Mouse (Mus musculus): Measurements from ENCODE around the gene Tubg2.
"Not testable (repeated sequence)": the region's sequence is repeated elsewhere in the genome, so short reads cannot be mapped to it uniquely, and the experiment has no call there.

Tubg2 gene

DNA sequence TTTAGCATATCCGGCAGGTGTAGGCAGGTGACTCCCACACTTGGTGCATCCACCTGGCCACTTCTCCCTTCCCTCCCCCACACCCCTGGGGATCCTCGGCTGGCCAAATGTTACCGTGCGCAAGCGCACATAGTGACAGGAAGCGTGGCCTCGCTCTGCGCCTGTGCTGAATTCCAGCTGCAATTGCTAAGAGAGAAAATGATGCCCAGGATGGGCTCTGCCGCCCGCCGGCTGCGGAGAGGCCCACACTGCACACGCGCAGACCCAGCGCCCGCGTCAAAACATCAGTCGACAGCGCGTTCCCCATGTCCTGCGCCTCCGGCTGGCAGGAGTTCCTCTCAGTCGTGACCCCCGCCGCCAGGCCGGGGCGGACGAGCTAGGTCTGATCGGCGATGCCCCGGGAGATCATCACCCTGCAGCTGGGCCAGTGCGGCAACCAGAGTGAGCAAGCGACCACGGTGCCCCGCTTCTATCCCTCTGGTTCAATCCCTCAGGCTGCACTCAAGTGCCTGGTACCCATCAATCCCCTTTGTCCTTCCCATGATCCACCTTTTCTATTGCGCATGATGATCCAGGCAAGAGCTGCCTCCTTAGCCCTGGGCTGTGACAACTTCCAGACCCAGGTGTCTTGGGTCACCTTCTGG, at the start of gene Tubg2:
Tubg2 (plus strand) TSS at position 180 of the 644 bp plus-strand sequence.
- Histone ChIP-seq H3K36me3 (ENCODE audit: control insufficient read depth, insufficient read depth, low read length, poor library complexity, severe bottlenecking) (no peaks in the 10 kb centered on the region), H3K27me3 (ENCODE audit: control insufficient read depth, insufficient read depth, low read length, poor library complexity, severe bottlenecking) (no peaks in the 10 kb centered on the region)
- DNase-seq (ENCODE audit: low read depth, low spot score): peak; percentile 84

DNA sequence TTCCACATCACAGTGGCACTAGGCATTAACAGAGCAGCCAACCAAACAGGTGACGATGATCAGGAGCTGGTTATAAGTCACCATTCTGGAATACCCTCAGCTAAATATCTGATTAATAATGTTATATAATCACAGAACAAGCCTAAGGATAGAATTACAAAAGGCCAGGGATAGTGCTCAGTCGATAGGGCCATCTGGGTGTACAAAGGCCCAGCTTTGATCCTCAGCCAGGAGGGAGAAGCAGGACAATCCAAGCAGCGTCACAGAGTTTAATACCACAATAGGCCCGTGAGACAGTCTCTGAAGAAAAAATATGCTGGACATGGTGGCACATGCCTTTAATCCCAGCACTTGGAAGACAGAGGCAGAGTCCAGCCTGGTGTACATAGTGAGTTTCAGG, 46.4 kb upstream of the Tubg2 start:
- DNase-seq (ENCODE audit: low read depth, low spot score): no peak
- no peaks in the 10 kb centered on the region for H3K27me3 ChIP-seq (ENCODE audit: control insufficient read depth, insufficient read depth, low read length, poor library complexity, severe bottlenecking)
- peaks cover 4% of the 10 kb centered on the region for H3K36me3 ChIP-seq (ENCODE audit: control insufficient read depth, insufficient read depth, low read length, poor library complexity, severe bottlenecking)

DNA sequence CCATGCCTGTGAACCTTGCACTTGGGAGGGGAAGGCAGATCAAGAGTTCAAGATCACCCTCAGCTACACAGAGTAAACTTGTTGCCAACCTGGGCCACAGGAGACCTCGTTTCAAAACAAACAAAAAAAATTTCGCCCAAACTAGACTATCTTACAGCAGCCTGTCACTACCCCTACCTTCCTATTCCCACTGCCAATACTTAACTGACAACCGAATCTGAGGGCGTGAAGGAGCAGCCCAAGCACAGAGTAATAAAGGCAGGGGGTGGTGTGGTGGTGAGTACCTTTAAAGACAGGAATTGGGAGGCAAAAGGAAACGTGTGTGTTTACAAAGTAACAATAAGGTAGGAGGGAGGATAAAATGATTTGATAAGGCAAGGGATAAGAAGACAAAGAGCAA, 45.0 kb upstream of the Tubg2 start:
- Histone ChIP-seq H3K36me3 (ENCODE audit: control insufficient read depth, insufficient read depth, low read length, poor library complexity, severe bottlenecking) (peaks cover 1% of the 10 kb centered on the region; the same call in 1 of the 2 replicates), H3K27me3 (ENCODE audit: control insufficient read depth, insufficient read depth, low read length, poor library complexity, severe bottlenecking) (no peaks in the 10 kb centered on the region)
- no peak for DNase-seq (ENCODE audit: low read depth, low spot score)

DNA sequence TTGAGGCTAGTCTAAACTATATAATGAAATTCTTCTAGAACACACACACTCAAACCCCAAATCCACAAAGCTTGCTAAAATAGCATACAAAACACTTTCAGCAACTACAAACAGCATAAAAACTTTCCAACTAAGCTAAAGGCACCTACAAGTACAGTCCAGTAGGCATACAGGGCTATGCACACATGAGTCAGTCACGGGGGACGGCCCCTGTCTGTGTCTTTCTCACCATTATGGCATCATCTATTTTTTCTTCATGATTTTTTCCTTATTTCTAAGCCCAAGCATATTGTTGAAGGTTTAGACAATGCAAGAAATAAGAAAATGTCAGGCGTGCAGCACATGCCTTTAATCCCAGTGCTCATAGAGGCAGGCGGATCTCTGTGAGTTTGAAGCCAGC, 44.5 kb upstream of the Tubg2 start:
- Histone ChIP-seq H3K36me3 (ENCODE audit: control insufficient read depth, insufficient read depth, low read length, poor library complexity, severe bottlenecking) (no peaks in the 10 kb centered on the region; the same call in 1 of the 2 replicates), H3K27me3 (ENCODE audit: control insufficient read depth, insufficient read depth, low read length, poor library complexity, severe bottlenecking) (no peaks in the 10 kb centered on the region)
- no peak for DNase-seq (ENCODE audit: low read depth, low spot score)

DNA sequence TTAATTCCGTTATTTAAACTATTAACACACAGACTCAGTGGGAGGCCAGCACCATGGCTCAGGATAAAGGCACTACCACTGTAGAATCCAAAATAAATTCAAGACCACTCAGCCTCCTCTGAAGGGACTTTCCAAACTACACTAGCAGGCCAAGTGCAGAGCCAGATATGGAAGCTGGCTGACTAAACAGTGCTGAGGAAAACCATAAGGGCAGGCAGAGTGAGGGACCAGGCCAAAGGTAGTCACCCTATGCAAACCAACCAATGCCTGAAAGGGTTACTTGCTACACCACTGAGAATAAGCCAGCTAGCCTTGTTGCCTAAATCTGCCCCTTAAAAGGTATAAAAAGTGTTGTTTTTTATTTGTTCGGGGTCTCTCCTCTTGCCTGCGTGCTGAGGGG, 43.5 kb upstream of the Tubg2 start:
- DNase-seq (ENCODE audit: low read depth, low spot score): no peak
- H3K36me3 ChIP-seq (ENCODE audit: control insufficient read depth, insufficient read depth, low read length, poor library complexity, severe bottlenecking): no peaks in the 10 kb centered on the region; the same call in 1 of the 2 replicates
- H3K27me3 ChIP-seq (ENCODE audit: control insufficient read depth, insufficient read depth, low read length, poor library complexity, severe bottlenecking): no peaks in the 10 kb centered on the region

DNA sequence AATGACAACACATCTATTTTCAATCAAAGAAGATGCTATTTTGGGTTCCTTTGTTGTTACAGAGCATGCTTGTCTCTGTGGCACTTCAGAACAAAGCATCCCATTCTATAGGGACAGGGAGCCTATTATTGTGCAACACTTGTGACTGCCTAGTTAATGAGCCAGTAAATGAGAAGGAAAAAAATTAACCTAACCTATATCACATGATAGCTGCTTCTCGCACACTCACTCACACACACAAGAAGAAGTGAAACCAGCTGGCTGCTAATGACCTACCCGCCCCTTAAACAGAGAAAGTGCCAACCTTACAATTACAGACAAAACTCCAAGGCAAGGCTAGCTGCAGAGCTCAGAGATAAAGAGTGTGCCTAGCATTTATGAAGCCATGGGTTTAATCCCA, 40.1 kb upstream of the Tubg2 start:
- H3K36me3 ChIP-seq (ENCODE audit: control insufficient read depth, insufficient read depth, low read length, poor library complexity, severe bottlenecking): no peaks in the 10 kb centered on the region; the same call in 1 of the 2 replicates
- no peaks in the 10 kb centered on the region for H3K27me3 ChIP-seq (ENCODE audit: control insufficient read depth, insufficient read depth, low read length, poor library complexity, severe bottlenecking)
- peak; percentile 83 for DNase-seq (ENCODE audit: low read depth, low spot score)

DNA sequence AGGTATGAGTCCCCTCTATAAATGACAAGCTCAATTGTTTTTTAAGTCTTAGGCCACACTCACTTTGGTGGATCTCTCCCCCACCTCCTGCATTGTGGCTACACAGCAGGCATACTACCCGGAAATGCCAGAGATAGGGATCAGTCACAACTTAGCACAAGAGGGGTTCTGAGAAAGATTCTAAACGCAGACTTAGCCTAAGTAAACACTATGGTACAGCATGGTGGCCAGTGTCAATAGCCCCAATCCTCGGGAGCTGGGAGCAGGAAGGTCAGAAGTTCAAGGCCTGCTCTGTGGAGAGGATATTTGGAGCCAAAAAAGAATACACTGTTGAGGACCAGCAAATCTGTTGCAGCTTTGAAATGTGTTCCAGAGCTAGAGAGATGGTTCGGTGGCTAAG, 37.6 kb upstream of the Tubg2 start:
- Histone ChIP-seq H3K36me3 (ENCODE audit: control insufficient read depth, insufficient read depth, low read length, poor library complexity, severe bottlenecking) (no peaks in the 10 kb centered on the region), H3K27me3 (ENCODE audit: control insufficient read depth, insufficient read depth, low read length, poor library complexity, severe bottlenecking) (no peaks in the 10 kb centered on the region)
- no peak for DNase-seq (ENCODE audit: low read depth, low spot score)

DNA sequence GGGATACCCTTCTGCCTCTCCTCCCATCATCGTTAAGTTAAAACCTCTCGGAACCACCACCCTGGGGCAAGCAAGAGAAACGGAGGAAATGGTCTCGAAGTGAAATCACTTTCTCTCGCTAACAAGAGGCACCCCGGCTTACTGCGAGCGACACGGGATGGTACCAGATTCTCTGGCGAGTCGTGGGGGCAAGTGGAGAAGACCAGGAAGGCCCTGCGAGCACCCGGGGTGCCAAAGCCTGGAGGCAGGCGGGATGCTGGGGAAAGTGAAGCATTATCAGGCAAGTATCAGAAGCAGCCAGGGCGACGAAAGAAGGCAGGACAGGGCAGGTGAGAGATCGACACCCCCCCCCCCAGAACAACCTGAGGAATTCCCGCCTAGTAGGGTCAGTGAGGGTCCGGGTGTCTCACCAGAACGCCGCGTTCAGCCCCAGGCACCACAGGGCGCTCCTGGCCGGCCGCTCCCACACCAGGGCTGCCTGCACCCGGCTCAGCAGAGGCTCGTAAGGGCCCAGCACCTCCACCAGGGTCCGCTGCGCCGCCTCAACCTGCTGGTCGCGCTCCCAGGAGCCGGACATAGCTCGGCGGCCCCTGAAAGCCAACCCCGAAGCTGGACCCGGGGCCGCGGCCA, 36.5 kb upstream of the Tubg2 start:
- no peak for DNase-seq (ENCODE audit: low read depth, low spot score)
- no peaks in the 10 kb centered on the region for H3K36me3 ChIP-seq (ENCODE audit: control insufficient read depth, insufficient read depth, low read length, poor library complexity, severe bottlenecking)

DNA sequence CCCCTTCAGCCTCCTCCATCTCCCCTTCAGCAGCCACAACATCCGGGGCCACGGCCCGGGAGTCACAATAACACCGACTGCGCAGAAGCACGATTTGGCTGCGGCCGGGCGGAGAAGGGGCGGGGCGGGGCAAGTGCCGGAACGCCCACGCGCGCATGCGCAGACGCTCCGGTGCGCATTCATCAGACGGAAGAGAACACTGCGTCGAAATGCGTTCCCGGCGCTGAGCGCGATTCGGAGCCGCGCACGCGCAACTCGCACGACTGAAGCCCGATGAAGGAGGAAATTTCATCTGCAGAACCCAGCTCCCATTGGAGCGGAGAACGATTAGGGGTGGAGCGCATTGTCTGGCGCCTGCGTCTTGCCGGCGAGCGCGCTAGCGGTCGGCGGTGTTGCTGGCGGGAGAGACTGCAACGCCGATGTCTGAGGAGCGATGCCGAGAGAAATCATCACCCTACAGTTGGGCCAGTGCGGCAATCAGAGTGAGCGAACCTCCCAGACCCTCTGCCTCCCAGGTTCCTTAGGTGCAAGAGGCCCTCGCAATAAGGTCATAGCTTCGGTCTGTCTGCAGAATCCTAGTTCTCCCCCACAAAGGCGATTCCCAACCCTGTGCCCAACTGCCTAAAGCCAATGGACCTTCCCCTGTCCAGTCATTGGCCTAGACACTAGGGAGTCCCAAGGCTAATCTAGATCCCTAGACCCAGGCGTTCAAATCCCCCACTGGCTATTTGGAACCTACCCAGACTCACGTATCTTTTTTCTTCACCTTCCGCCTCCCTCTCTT, 35.8 kb upstream of the Tubg2 start, which contains the start of the genes Retreg3 and Tubg1:
Retreg3 (minus strand) TSS at position 133 of the 784 bp plus-strand sequence.
Tubg1 (plus strand) TSS at position 178 of the 784 bp plus-strand sequence.
- Histone ChIP-seq H3K27me3 (ENCODE audit: control insufficient read depth, insufficient read depth, low read length, poor library complexity, severe bottlenecking) (no peaks in the 10 kb centered on the region), H3K36me3 (ENCODE audit: control insufficient read depth, insufficient read depth, low read length, poor library complexity, severe bottlenecking) (no peaks in the 10 kb centered on the region)
- peak; percentile 100 for DNase-seq (ENCODE audit: low read depth, low spot score)

More for the DNA sequence above, 36.5 kb upstream of the Tubg2 start:
- H3K27me3 ChIP-seq (ENCODE audit: control insufficient read depth, insufficient read depth, low read length, poor library complexity, severe bottlenecking): no peaks in the 10 kb centered on the region

DNA sequence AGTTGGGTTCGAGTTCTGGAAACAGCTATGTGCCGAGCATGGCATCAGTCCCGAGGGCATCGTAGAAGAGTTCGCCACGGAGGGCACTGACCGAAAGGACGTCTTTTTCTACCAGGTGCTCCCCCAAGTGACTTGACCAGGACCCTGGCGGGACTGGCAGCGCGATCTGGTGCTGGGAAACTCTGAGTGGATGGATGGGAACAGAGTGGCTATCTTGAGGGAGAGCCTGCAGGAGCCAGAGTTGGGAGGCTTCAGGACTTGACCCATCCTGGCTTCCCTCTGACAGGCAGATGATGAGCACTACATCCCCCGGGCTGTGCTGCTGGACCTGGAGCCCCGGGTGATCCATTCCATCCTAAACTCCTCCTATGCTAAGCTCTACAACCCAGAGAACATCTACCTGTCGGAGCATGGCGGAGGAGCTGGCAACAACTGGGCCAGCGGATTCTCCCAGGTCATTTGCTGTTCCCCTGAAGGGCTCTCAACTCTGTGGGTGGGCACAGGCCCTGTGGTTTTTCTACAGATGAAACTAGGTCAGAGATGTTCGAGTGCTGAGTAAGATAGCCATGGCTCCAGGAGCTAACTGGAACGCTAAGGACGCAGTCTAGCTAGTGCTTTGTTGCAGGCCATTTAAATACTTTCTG, 35.0 kb upstream of the Tubg2 start:
- DNase-seq (ENCODE audit: low read depth, low spot score): no peak
- Histone ChIP-seq H3K27me3 (ENCODE audit: control insufficient read depth, insufficient read depth, low read length, poor library complexity, severe bottlenecking) (no peaks in the 10 kb centered on the region), H3K36me3 (ENCODE audit: control insufficient read depth, insufficient read depth, low read length, poor library complexity, severe bottlenecking) (no peaks in the 10 kb centered on the region)

DNA sequence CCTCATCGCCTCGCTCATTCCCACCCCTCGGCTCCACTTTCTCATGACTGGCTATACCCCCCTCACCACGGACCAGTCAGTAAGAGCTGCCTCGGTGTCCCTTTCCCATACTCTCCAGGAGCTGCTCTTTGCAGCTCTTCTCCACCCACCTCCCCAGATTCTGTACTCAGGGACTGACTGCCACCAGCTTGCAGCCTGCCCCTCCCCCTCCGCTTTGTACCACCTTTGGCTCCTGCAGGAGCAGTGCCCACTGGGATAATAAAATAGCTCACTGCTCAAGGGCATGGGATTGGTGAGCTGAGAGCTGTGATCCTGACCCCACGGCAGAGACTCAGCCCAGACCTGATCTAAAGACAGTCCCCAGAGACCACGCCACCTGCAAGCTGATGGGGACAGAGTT, 31.2 kb upstream of the Tubg2 start:
- H3K27me3 ChIP-seq (ENCODE audit: control insufficient read depth, insufficient read depth, low read length, poor library complexity, severe bottlenecking); H3K36me3 ChIP-seq (ENCODE audit: control insufficient read depth, insufficient read depth, low read length, poor library complexity, severe bottlenecking); DNase-seq (ENCODE audit: low read depth, low spot score): not testable (repeated sequence)

DNA sequence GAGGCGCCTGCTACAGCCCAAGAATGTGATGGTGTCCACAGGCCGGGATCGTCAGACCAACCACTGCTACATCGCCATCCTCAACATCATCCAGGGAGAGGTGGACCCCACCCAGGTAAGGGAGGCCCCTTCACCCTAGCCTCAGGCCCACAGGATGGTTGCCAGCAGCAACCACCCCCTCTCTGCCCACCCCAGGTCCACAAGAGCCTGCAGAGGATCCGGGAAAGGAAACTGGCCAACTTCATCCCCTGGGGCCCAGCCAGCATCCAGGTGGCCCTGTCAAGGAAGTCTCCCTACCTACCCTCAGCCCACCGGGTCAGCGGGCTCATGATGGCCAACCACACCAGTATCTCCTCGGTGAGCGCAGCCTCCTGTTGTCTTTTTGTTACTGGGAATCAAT, 30.7 kb upstream of the Tubg2 start:
- not testable (repeated sequence) for H3K27me3 ChIP-seq (ENCODE audit: control insufficient read depth, insufficient read depth, low read length, poor library complexity, severe bottlenecking); H3K36me3 ChIP-seq (ENCODE audit: control insufficient read depth, insufficient read depth, low read length, poor library complexity, severe bottlenecking); DNase-seq (ENCODE audit: low read depth, low spot score)

DNA sequence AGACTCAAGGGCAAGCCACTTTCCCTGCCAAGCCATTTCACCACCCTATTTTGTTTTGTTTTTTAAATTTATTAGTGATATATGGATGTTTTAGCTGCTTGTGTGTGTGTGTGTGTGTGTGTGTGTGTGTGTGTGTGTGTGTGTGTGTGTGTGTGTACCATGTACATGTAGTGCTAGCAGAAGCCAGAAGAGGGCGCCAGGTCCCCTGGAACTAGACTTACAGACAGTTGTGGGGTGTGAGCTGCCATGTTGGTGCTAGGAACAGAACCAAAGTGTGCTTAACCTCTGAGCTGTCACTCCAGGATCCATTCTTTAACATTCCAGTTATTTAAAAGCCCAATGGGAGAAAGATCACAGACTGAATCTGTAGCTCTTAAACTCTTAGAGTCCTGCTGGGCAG, 28.6 kb upstream of the Tubg2 start:
- H3K27me3 ChIP-seq (ENCODE audit: control insufficient read depth, insufficient read depth, low read length, poor library complexity, severe bottlenecking): no peaks in the 10 kb centered on the region
- peak; percentile 35 for DNase-seq (ENCODE audit: low read depth, low spot score)

DNA sequence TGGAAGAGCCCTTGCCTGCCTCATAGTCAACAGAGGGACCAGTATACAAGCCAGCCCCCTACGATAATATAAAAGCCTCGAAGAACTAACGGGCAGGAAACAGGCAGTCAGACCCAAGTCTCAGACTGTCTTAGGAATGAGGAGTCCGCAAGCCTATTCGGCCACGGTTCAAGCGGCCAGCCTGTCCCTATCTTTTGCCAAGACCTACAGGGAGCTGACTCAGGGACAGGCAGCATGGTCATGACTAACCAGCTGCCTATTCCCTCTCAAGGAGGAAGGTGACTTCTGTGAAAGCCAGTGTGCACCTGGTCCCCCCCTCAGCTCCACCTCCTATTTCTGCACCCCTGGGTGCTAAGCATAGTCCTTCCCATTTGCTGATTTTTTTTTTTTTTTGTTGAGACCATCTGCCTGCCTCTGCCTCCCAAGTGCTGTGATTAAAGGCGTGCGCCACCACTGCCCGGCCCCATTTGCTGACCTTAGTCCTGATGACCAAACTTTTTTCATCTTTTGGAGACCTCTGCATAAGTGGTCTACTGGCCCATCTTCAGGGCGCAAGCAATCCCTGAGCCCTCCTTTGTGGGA, 26.6 kb upstream of the Tubg2 start:
- H3K36me3 ChIP-seq (ENCODE audit: control insufficient read depth, insufficient read depth, low read length, poor library complexity, severe bottlenecking): peaks cover 6% of the 10 kb centered on the region
- DNase-seq (ENCODE audit: low read depth, low spot score): no peak
- H3K27me3 ChIP-seq (ENCODE audit: control insufficient read depth, insufficient read depth, low read length, poor library complexity, severe bottlenecking): no peaks in the 10 kb centered on the region

More for the DNA sequence above, 28.6 kb upstream of the Tubg2 start:
- peaks cover 6% of the 10 kb centered on the region for H3K36me3 ChIP-seq (ENCODE audit: control insufficient read depth, insufficient read depth, low read length, poor library complexity, severe bottlenecking)
